Mouse (Mus musculus): ENCODE measurements around the gene Tex37. TPM values are rescaled to one million over a fixed set of nuclear protein-coding genes. Genes with fewer than 3 reads are reported as not detected.

The Tex37 gene
- polyA plus RNA-seq, 2 experiments = not detected

DNA sequence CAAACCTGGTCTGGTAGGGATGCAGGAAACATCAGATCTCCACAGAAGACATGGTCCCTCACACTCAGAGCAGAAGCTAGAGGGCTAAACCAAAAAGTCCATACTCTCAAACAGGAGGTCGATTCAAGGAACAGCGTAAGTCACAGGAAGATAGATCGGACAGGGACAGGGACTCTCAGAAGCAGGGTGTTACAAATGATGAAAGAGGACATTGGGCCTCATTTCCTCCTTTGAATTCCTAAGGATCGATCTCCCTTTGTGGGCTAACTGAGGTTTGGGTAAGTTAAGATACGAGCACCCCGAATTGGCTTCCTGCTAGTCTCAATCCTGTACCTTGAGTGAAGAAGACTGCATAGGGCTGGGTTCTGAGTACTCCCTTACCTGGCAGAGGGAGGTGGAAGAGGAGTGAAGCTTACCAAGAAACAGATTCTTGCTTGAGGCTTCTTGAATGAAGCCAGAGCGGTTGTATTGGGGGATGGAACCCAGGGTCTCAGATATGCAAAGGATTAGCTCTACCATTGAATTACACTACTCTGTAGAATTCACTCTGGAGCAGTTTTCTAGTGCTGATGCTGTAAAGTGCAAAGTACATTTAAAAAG is 38.7 kb upstream of the Tex37 start:
- TF ChIP-seq CTCF (IDR thresholded peaks at IDR 0.05; ENCODE audit: low read depth) (no peak), EP300 (IDR thresholded peaks at IDR 0.05; ENCODE audit: low read depth) (no peak)
- no peak overlapping the region for H3K4me2 ChIP-seq (ENCODE audit: low read depth)
- no peak for DNase-seq (ENCODE audit: low read depth in 3 of 3, low spot score in 3 of 3)
- 19% methylated on average over 7 of the region's 7 CpGs for WGBS (ENCODE audit: insufficient replicate concordance)
- H3K9ac ChIP-seq (replicated peaks) = no peak overlapping the region
- no peak for ATAC-seq (ENCODE audit: insufficient read depth)
- no peak overlapping the region for H3K4me3 ChIP-seq (ENCODE audit: insufficient read depth in 1 of 2, low read depth in 2 of 2, low read length in 2 of 2)
- H3K4me1 ChIP-seq (replicated peaks; ENCODE audit: control insufficient read depth in 2 of 2, insufficient read depth in 2 of 2, low read length in 1 of 2) = no peaks in the 10 kb centered on the region
- H3K27ac ChIP-seq = no peak overlapping the region
- no peaks in the 10 kb centered on the region for H3K36me3 ChIP-seq (replicated peaks; ENCODE audit: control insufficient read depth, insufficient read depth, low read depth)
- peaks cover 67% of the 10 kb centered on the region for H3K27me3 ChIP-seq (ENCODE audit: control insufficient read depth, insufficient read depth, low read length)
- no peaks in the 10 kb centered on the region for H3K9me3 ChIP-seq (ENCODE audit: control insufficient read depth, low read length)

GRCm38 (mm10) chr6:70956936-70957335 is 38.2 kb upstream of the Tex37 start:
- DNase-seq (ENCODE audit: low read depth in 3 of 3, low spot score in 3 of 3) (no peak), ATAC-seq (ENCODE audit: insufficient read depth) (no peak)
- TF ChIP-seq EP300 (IDR thresholded peaks at IDR 0.05; ENCODE audit: low read depth) (no peak), CTCF (IDR thresholded peaks at IDR 0.05; ENCODE audit: low read depth) (no peak)
- Histone ChIP-seq H3K9me3 (ENCODE audit: control insufficient read depth, low read length) (no peaks in the 10 kb centered on the region), H3K27ac (no peak overlapping the region), H3K36me3 (replicated peaks; ENCODE audit: control insufficient read depth, insufficient read depth, low read depth) (no peaks in the 10 kb centered on the region), H3K9ac (replicated peaks) (no peak overlapping the region), H3K4me1 (replicated peaks; ENCODE audit: control insufficient read depth in 2 of 2, insufficient read depth in 2 of 2, low read length in 1 of 2) (no peaks in the 10 kb centered on the region), H3K4me3 (ENCODE audit: insufficient read depth in 1 of 2, low read depth in 2 of 2, low read length in 2 of 2) (no peak overlapping the region), H3K4me2 (ENCODE audit: low read depth) (no peak overlapping the region), H3K27me3 (ENCODE audit: control insufficient read depth, insufficient read depth, low read length) (peaks cover 67% of the 10 kb centered on the region)
- WGBS (ENCODE audit: insufficient replicate concordance) = 2% methylated on average over 34 of the region's 34 CpGs

DNA sequence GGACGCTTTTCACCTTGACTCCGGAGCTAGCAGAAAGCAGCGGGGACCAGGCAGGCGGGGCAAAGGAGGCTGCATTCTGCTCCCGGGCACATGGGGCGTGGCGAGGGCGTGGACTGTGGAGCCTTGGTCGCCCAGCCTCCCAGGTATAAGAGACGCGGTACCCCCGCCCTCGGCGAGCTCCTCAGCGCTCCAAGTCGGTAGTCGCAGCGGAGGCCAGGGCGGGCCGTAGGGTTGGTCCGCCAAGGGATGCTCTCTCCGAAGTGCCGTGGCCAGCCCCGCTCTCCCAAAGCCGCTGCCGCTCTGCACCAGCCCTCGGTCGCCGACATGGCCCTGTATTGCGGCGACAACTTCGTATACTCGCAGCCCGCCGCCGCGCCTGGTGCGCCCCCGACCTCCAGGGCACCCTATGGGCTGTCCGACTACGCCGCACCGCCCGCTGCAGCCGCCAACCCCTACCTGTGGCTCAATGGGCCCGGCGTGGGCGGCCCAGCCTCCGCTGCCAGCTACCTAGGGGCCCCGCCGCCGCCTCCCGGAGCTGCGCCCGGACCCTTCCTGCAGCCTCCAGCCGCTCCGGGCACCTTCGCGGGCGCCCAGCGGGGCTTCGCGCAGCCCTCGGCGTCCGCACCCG is 37.7 kb upstream of the Tex37 start, which contains the start of gene Foxi3:
Gene Foxi3 (plus strand): TSS at position 247 of the 628 bp plus-strand sequence.
- no peak for DNase-seq (ENCODE audit: low read depth in 3 of 3, low spot score in 3 of 3)
- peak within 1 kb of the TSS in 1 of 2 experiments; percentile 23; a peak in 2 of 4 replicates for H3K4me3 ChIP-seq (ENCODE audit: insufficient read depth in 1 of 2, low read depth in 2 of 2, low read length in 2 of 2)
- WGBS (ENCODE audit: insufficient replicate concordance) = under 1% methylated on average over 66 of the region's 67 CpGs

DNA sequence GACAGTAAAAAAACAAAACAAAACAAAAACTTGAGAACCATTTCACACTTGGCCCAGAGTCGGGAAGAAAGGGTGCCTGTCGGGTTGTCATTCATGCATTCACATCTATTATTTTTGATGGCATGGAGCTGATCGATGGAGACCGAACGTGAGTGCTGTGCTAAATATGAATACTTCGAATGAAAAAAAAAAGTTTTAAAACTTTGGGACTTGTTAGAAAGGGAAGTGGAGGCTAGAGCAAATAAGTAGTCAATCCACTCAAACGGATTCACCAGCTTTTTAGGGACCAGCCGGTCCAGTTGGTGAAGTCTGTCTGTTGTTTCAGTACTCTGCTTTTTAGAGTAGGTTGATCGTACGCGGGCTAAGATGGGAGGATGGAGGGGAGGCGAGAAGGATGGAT is 37.1 kb upstream of the Tex37 start:
- DNase-seq (ENCODE audit: low read depth in 3 of 3, low spot score in 3 of 3) (no peak), ATAC-seq (ENCODE audit: insufficient read depth) (no peak)
- H3K4me2 ChIP-seq (ENCODE audit: low read depth) = no peak overlapping the region
- H3K36me3 ChIP-seq (replicated peaks; ENCODE audit: control insufficient read depth, insufficient read depth, low read depth) = no peaks in the 10 kb centered on the region
- H3K4me1 ChIP-seq (replicated peaks; ENCODE audit: control insufficient read depth in 2 of 2, insufficient read depth in 2 of 2, low read length in 1 of 2) = no peaks in the 10 kb centered on the region
- H3K27ac ChIP-seq = no peak overlapping the region
- peaks cover 67% of the 10 kb centered on the region for H3K27me3 ChIP-seq (ENCODE audit: control insufficient read depth, insufficient read depth, low read length)
- H3K9me3 ChIP-seq (ENCODE audit: control insufficient read depth, low read length) = no peaks in the 10 kb centered on the region
- TF ChIP-seq CTCF (IDR thresholded peaks at IDR 0.05; ENCODE audit: low read depth) = no peak
- TF ChIP-seq EP300 (IDR thresholded peaks at IDR 0.05; ENCODE audit: low read depth) = no peak
- WGBS (ENCODE audit: insufficient replicate concordance) = 3% methylated on average over 12 of the region's 12 CpGs
- H3K4me3 ChIP-seq (ENCODE audit: insufficient read depth in 1 of 2, low read depth in 2 of 2, low read length in 2 of 2) = no peak overlapping the region
- no peak overlapping the region for H3K9ac ChIP-seq (replicated peaks)

More for the DNA sequence above, 37.7 kb upstream of the Tex37 start, which contains the start of gene Foxi3:
- no peak for ATAC-seq (ENCODE audit: insufficient read depth)
- Histone ChIP-seq H3K27ac (no peak within 1 kb of the TSS), H3K36me3 (replicated peaks; ENCODE audit: control insufficient read depth, insufficient read depth, low read depth) (no peaks in the 10 kb centered on the region), H3K9me3 (ENCODE audit: control insufficient read depth, low read length) (no peaks in the 10 kb centered on the region), H3K9ac (replicated peaks) (no peak within 1 kb of the TSS), H3K4me1 (replicated peaks; ENCODE audit: control insufficient read depth in 2 of 2, insufficient read depth in 2 of 2, low read length in 1 of 2) (no peaks in the 10 kb centered on the region), H3K27me3 (ENCODE audit: control insufficient read depth, insufficient read depth, low read length) (peaks cover 67% of the 10 kb centered on the region), H3K4me2 (ENCODE audit: low read depth) (peak within 1 kb of the TSS; percentile 5)
- TF ChIP-seq CTCF (IDR thresholded peaks at IDR 0.05; ENCODE audit: low read depth) (no peak), EP300 (IDR thresholded peaks at IDR 0.05; ENCODE audit: low read depth) (no peak)

GRCm38 (mm10) chr6:70955291-70955800 is 36.6 kb upstream of the Tex37 start:
- H3K36me3 ChIP-seq (replicated peaks; ENCODE audit: control insufficient read depth, insufficient read depth, low read depth) = no peaks in the 10 kb centered on the region
- peaks cover 67% of the 10 kb centered on the region for H3K27me3 ChIP-seq (ENCODE audit: control insufficient read depth, insufficient read depth, low read length)
- ATAC-seq (ENCODE audit: insufficient read depth) (no peak), DNase-seq (ENCODE audit: low read depth in 3 of 3, low spot score in 3 of 3) (no peak)
- no peaks in the 10 kb centered on the region for H3K4me1 ChIP-seq (replicated peaks; ENCODE audit: control insufficient read depth in 2 of 2, insufficient read depth in 2 of 2, low read length in 1 of 2)
- no peak overlapping the region for H3K9ac ChIP-seq (replicated peaks)
- H3K9me3 ChIP-seq (ENCODE audit: control insufficient read depth, low read length) = no peaks in the 10 kb centered on the region
- 3% methylated on average over 14 of the region's 14 CpGs for WGBS (ENCODE audit: insufficient replicate concordance)
- H3K4me2 ChIP-seq (ENCODE audit: low read depth) = no peak overlapping the region
- no peak overlapping the region for H3K4me3 ChIP-seq (ENCODE audit: insufficient read depth in 1 of 2, low read depth in 2 of 2, low read length in 2 of 2)
- TF ChIP-seq CTCF (IDR thresholded peaks at IDR 0.05; ENCODE audit: low read depth) (no peak), EP300 (IDR thresholded peaks at IDR 0.05; ENCODE audit: low read depth) (no peak)
- no peak overlapping the region for H3K27ac ChIP-seq

Data from liver, embryonic 14.5 days (tissue).